Mouse (Mus musculus) liver, adult 2 months (tissue): Measurements from ENCODE around the gene Hectd4. TPM values are rescaled to one million over a fixed set of nuclear protein-coding genes. Genes with fewer than 3 reads are reported as not detected.

Experiments used
- DNase-seq: peaks from one replicate; pipeline ENCODE4 v3.0.0-alpha.2; 2011; ENCODE audit warnings: low read depth, low spot score; ENCODE audit errors: extremely low read depth
- H3K27ac ChIP-seq: fragments of 200-500 bp; replicated peaks from 2 replicates; pipeline ENCODE4 v1.5.1; 2012; ENCODE audit warnings: low read depth, mild to moderate bottlenecking, control low read depth, inconsistent platforms, low read length; ENCODE audit not compliant: insufficient read depth
- H3K27me3 ChIP-seq: fragments of 200-500 bp; 2 replicates; pipeline ENCODE4 v1.6.1; 2012; ENCODE audit warnings: mild to moderate bottlenecking, moderate library complexity, low read length, inconsistent platforms; ENCODE audit not compliant: control insufficient read depth, insufficient read depth
- H3K36me3 ChIP-seq: fragments of 200-500 bp; 2 replicates; pipeline ENCODE4 v1.6.1; 2012; ENCODE audit warnings: low read length, inconsistent platforms; ENCODE audit not compliant: control insufficient read depth, insufficient read depth
- H3K4me1 ChIP-seq: fragments of 200-500 bp; 2 replicates; pipeline ENCODE4 v1.6.1; 2011; ENCODE audit warnings: low read length; ENCODE audit not compliant: control insufficient read depth, insufficient read depth
- H3K4me3 ChIP-seq: fragments of 200-500 bp; 2 replicates; pipeline ENCODE4 v1.5.1; 2011; ENCODE audit warnings: low read depth, mild to moderate bottlenecking, control low read depth, low read length, moderate library complexity; ENCODE audit not compliant: insufficient read depth
- H3K79me2 ChIP-seq: fragments of 200-500 bp; 2 replicates; pipeline ENCODE4 v1.6.1; 2012; ENCODE audit warnings: inconsistent platforms, mild to moderate bottlenecking, low read length, moderate library complexity; ENCODE audit not compliant: control insufficient read depth, insufficient read depth
- H3K9ac ChIP-seq: fragments of 200-500 bp; 2 replicates; pipeline ENCODE4 v1.6.1; 2012; ENCODE audit warnings: low read depth, mild to moderate bottlenecking, control low read depth, inconsistent platforms, low read length
- CTCF ChIP-seq: fragments of 200-500 bp; IDR thresholded peaks from 2 replicates; pipeline ENCODE4 v1.5.1; 2011; ENCODE audit warnings: low read depth, low read length, control low read depth
- POLR2A ChIP-seq: fragments of 200-500 bp; IDR thresholded peaks from 2 replicates; pipeline ENCODE4 v1.6.1; 2011; ENCODE audit warnings: low read length, control low read depth; ENCODE audit not compliant: insufficient read depth; ENCODE audit errors: extremely low read depth
- WGBS: fragments of 180-500 bp; shearing (Covaris S2); methylation state at CpG from one replicate; pipeline ENCODE4 v1.1.7; 2018; 5-methylcytosine and 5-hydroxymethylcytosine counted together
- polyA plus RNA-seq: library from polyadenylated mRNA; depleted of rRNA; stranded (reverse); fragments of >200 nt; gene quantifications from 2 replicates; pipeline ENCODE4 v1.2.3, GENCODE M21; 2012
- total RNA-seq: library from RNA; depleted of rRNA; stranded (reverse); fragments of >200 nt; gene quantifications from 2 replicates; pipeline ENCODE4 v1.2.3, GENCODE M21; 2014

The Hectd4 gene
- total and polyA plus RNA-seq, 2 experiments, result 7.6 to 9.7 TPM

DNA sequence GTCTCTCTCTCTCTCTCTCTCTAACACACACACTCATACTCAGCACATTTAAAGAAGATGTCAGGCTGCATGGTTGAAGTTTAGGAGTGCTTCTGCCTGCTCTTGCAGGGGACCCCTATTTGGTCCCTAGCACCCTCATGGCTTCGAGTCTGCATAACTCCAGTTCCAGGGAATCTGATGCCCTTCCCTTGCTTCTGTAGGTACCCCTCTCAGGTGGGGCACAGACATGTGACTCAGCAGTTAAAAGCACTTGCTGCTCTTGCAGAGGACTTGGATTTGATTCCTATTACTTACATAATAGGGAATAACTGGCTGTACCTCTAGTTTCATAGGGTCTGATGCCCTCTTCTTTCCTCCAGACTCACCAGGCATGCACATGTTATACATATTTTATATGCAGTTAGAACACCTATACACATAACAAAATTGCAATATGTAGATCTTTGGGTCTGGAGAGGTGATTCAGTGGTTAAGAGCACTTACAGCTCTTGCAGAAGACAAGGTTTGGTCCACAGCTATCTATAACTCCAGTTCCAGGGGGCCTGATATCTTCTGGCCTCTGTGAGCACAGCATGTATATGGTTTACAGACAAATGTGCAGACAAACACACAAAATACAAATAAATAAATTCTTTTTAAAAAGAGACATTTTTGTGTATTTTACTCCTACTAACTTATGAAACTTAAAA is 23.8 kb downstream of the Hectd4 start:
- TF ChIP-seq POLR2A (no peak), CTCF (no peak)
- DNase-seq, result no peak
- H3K79me2 ChIP-seq, result peaks cover 30% of the 10 kb centered on the region
- H3K4me1 ChIP-seq, result 0 out of 2 replicates have a peak, but pooled peaks cover 5% of the 10 kb centered on the region
- H3K4me3 ChIP-seq, result no peak overlapping the region
- no peak overlapping the region for H3K27ac ChIP-seq
- H3K36me3 ChIP-seq, result no peaks in the 10 kb centered on the region
- no peaks in the 10 kb centered on the region for H3K27me3 ChIP-seq
- 89% methylated on average over 1 of the region's 1 CpGs for WGBS
- no peak overlapping the region for H3K9ac ChIP-seq

DNA sequence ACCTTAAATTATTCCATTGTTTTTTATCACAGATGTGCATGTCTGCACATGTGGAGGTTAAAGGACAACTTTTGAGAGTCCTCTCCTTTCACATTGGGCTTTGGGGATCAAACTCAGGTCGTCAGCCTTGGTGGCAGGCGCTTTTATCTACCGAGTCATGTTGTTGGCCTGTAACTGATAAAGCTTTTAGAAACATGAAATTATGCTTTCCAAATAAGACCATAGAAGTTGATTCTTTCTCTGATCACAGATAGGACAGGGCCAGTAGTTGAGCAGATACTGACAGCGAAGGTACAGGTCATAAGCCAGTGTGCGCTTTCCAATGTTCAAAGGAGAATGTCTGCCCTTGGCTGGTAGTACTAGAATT is 24.3 kb downstream of the Hectd4 start:
- Histone ChIP-seq H3K4me1 (0 out of 2 replicates have a peak, but pooled peaks cover 5% of the 10 kb centered on the region), H3K36me3 (no peaks in the 10 kb centered on the region), H3K27ac (no peak overlapping the region), H3K27me3 (no peaks in the 10 kb centered on the region), H3K79me2 (peaks cover 34% of the 10 kb centered on the region), H3K4me3 (no peak overlapping the region), H3K9ac (no peak overlapping the region)
- TF ChIP-seq CTCF (no peak), POLR2A (no peak)
- DNase-seq, result peak; percentile 69
- WGBS, result 29% methylated on average over 5 of the region's 5 CpGs

DNA sequence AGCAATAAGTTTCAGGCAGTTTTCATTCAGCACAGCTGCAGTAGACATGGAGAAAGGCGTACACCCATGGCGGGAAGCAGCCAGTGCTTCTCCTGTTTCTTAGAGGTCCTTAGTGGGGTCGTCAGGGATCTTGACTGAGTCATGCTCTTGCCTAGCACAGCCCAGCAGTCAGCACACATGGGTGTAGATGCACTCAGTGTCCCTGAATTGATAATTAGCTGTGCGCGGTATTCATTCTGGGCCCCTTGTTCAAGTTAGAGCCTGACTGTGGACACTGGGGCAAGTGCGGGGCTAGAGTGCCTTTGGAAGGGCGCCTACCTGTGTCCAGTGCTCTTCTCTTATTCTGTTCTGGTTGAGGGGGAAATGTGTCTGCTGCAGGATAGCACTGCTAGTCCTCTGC is 25.2 kb downstream of the Hectd4 start:
- Histone ChIP-seq H3K36me3 (no peaks in the 10 kb centered on the region), H3K27ac (no peak overlapping the region), H3K27me3 (no peaks in the 10 kb centered on the region), H3K4me3 (no peak overlapping the region), H3K79me2 (peaks cover 29% of the 10 kb centered on the region), H3K9ac (no peak overlapping the region), H3K4me1 (0 out of 2 replicates have a peak, but pooled peaks cover 5% of the 10 kb centered on the region)
- WGBS, result 89% methylated on average over 7 of the region's 7 CpGs
- no peak for DNase-seq
- no peak for TF ChIP-seq POLR2A
- no peak for TF ChIP-seq CTCF

DNA sequence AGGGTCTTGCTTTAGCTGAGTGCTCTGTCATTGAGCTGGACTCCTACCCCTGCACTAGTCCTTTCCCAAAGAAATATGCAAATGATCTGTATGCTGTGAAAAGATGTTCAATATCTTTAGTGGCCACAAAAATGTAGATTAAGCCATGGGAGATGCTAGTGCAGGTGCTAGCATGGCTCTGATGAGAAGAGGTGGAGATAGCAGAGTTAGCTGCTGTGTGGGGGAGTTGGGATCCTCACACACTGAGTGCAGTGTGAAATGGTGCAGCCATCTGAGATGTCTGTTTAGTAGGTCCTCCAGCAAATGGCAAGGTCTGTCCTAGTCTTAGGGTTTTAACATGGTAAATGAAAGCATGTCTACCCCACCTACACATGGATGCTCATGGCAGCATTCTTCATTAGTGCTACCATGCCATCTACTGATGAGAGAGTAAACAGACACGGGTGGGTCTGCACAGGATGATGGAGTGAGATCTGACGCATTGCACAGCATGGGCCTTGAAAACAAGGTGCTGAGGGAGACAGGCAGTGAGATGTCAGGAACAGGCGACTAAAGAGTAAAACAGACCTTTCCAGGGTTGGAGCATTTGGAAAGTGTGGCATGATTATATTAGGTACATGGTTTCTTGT is 28.9 kb downstream of the Hectd4 start:
- Histone ChIP-seq H3K4me1 (peaks cover 3% of the 10 kb centered on the region), H3K27me3 (no peaks in the 10 kb centered on the region), H3K79me2 (peaks cover 17% of the 10 kb centered on the region), H3K4me3 (no peak overlapping the region), H3K9ac (no peak overlapping the region), H3K27ac (no peak overlapping the region), H3K36me3 (no peaks in the 10 kb centered on the region)
- 87% methylated on average over 3 of the region's 3 CpGs for WGBS
- DNase-seq, result no peak
- no peak for TF ChIP-seq CTCF
- no peak for TF ChIP-seq POLR2A

DNA sequence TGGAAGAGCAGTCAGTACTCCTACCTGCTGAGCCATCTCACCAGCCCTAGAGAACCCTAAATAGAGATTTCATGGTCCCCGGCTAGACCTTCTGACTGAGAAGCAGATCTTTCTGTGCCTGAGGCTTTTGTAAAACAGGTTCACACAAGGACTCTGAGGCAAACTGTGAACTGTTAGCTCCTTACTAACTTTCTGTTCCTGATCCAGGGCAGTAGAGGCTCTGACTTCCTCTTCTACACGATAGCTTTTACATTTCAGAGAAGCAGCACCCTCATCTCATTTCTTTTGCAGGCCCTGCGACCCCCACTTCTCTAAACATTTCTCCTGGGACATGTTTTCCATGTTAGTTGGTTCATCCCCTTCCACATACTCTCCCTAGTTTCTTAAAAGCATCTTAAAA is 29.7 kb downstream of the Hectd4 start:
- no peaks in the 10 kb centered on the region; the same call in 1 of the 2 replicates for H3K36me3 ChIP-seq
- H3K27me3 ChIP-seq, result no peaks in the 10 kb centered on the region
- peaks cover 3% of the 10 kb centered on the region for H3K4me1 ChIP-seq
- H3K79me2 ChIP-seq, result peaks cover 17% of the 10 kb centered on the region
- TF ChIP-seq POLR2A, result no peak
- TF ChIP-seq CTCF, result no peak
- 78% methylated on average over 3 of the region's 3 CpGs for WGBS
- no peak overlapping the region for H3K27ac ChIP-seq
- H3K4me3 ChIP-seq, result no peak overlapping the region
- H3K9ac ChIP-seq, result no peak overlapping the region
- no peak for DNase-seq

DNA sequence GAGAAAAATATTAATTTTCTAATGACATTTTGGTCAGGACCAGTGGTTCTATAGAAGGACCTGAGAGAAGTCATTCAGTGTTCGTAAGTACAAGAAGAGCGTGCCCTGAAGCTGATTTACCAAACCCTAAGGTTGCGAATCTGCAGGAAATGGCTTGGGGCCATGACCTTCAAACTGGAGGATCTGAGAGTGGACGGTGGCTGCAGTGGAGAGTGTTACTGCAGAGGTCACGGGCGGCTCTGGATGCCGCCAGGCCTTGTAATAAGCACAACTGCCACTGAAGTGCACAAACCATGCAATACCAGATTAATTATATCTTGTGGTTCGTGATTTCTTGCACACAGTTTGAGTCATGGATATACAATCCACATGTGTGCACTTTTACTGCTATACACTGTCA is 31.8 kb downstream of the Hectd4 start:
- Histone ChIP-seq H3K27ac (no peak overlapping the region), H3K4me1 (peaks cover 3% of the 10 kb centered on the region)

More for the DNA sequence above, 31.8 kb downstream of the Hectd4 start:
- Histone ChIP-seq H3K36me3 (no peaks in the 10 kb centered on the region; the same call in 1 of the 2 replicates), H3K27me3 (no peaks in the 10 kb centered on the region), H3K79me2 (peaks cover 13% of the 10 kb centered on the region; the same call in 1 of the 2 replicates), H3K9ac (no peak overlapping the region), H3K4me3 (no peak overlapping the region)
- 19% methylated on average over 8 of the region's 8 CpGs for WGBS
- TF ChIP-seq CTCF (no peak), POLR2A (no peak)
- peak; percentile 68 for DNase-seq
